Mouse (Mus musculus): Measurements from ENCODE around the gene Begain. TPM values are rescaled to one million over a fixed set of nuclear protein-coding genes. Genes with fewer than 3 reads are reported as not detected.

The Begain gene
- polyA plus RNA-seq, 1 experiment from 2014 or later = 10.6 TPM

DNA sequence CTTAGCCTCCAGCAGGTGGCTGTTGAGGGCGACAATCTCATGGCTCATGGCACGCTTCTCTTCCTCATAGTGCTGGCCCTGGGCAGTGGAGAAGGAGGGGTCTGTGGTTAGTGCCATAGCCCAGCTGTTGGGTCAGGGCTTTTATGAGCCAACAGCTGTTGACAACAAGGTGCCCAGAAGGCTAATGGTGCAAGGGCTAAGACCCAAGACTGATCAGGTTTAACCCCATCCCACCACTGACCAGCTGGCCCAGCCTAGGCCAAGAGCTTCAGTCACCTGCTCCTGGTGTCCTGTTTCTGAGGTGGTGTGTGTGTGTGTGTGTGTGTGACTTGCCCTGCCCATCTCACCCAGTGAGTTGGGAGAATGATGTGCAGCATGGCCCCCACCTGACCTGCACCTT lies 31.0 kb downstream of the Begain start:
- Histone ChIP-seq H3K9me3 (ENCODE audit: low read depth, low read length) (peaks cover 4% of the 10 kb centered on the region; the same call in 1 of the 2 replicates), H3K36me3 (ENCODE audit: insufficient read depth) (no peaks in the 10 kb centered on the region), H3K4me2 (no peak overlapping the region), H3K9ac (no peak overlapping the region), H3K4me1 (ENCODE audit: insufficient read depth) (no peaks in the 10 kb centered on the region), H3K27me3 (ENCODE audit: insufficient read depth, low read length) (peaks cover 22% of the 10 kb centered on the region), H3K4me3 (ENCODE audit: low read depth, low read length) (no peak overlapping the region), H3K27ac (ENCODE audit: low read depth) (no peak overlapping the region)
- WGBS = 74% methylated on average over 2 of the region's 2 CpGs
- ATAC-seq (ENCODE audit: insufficient read depth) (no peak), DNase-seq (no peak)
- no peak for TF ChIP-seq CTCF (IDR thresholded peaks at IDR 0.05; ENCODE audit: low read depth)

DNA sequence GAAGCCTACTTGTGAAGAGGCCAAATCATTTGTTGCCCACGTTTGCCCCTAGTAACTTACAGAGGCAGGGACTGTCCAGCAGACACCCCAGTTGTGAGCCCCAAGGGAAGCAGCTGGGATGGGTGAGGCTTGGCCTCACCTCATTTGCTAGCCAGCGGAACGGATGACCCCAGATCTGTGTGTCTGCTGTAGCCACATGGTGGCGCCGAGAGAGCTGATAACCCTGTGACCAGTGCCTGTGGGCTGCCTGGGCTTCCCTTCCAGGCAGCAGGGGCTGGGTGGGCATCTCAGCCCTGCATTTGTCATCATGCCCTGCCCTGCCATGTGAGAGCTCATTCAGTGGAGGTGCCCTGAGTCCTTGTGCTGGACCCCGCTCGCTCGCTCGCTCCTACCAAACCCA lies 44.2 kb downstream of the Begain start:
- Histone ChIP-seq H3K4me3 (ENCODE audit: low read depth, low read length) (no peak overlapping the region), H3K4me2 (no peak overlapping the region), H3K36me3 (ENCODE audit: insufficient read depth) (no peaks in the 10 kb centered on the region), H3K27ac (ENCODE audit: low read depth) (no peak overlapping the region), H3K9ac (no peak overlapping the region), H3K9me3 (ENCODE audit: low read depth, low read length) (no peaks in the 10 kb centered on the region), H3K27me3 (ENCODE audit: insufficient read depth, low read length) (no peaks in the 10 kb centered on the region), H3K4me1 (ENCODE audit: insufficient read depth) (no peaks in the 10 kb centered on the region)
- TF ChIP-seq CTCF (IDR thresholded peaks at IDR 0.05; ENCODE audit: low read depth) = peak; percentile 36
- DNase-seq (peak; percentile 15), ATAC-seq (ENCODE audit: insufficient read depth) (no peak)
- 53% methylated on average over 9 of the region's 9 CpGs for WGBS

- Histone ChIP-seq H3K27me3 (ENCODE audit: insufficient read depth, low read length) (no peaks in the 10 kb centered on the region), H3K4me1 (ENCODE audit: insufficient read depth) (no peaks in the 10 kb centered on the region), H3K4me2 (no peak overlapping the region), H3K9me3 (ENCODE audit: low read depth, low read length) (no peaks in the 10 kb centered on the region), H3K36me3 (ENCODE audit: insufficient read depth) (no peaks in the 10 kb centered on the region), H3K4me3 (ENCODE audit: low read depth, low read length) (no peak overlapping the region), H3K27ac (ENCODE audit: low read depth) (no peak overlapping the region), H3K9ac (no peak overlapping the region)
- no peak for TF ChIP-seq CTCF (IDR thresholded peaks at IDR 0.05; ENCODE audit: low read depth)
- ATAC-seq (ENCODE audit: insufficient read depth) (no peak), DNase-seq (no peak)
- 86% methylated on average over 5 of the region's 5 CpGs for WGBS
Observed at GRCm38 (mm10) chr12:109022966-109023365, 45.1 kb downstream of the Begain start.

- H3K9ac ChIP-seq = no peak overlapping the region
- TF ChIP-seq CTCF (IDR thresholded peaks at IDR 0.05; ENCODE audit: low read depth) = no peak
- no peak overlapping the region for H3K27ac ChIP-seq (ENCODE audit: low read depth)
- no peaks in the 10 kb centered on the region for H3K4me1 ChIP-seq (ENCODE audit: insufficient read depth)
- no peaks in the 10 kb centered on the region for H3K36me3 ChIP-seq (ENCODE audit: insufficient read depth)
- H3K4me2 ChIP-seq = no peak overlapping the region
- no peak overlapping the region for H3K4me3 ChIP-seq (ENCODE audit: low read depth, low read length)
- no peaks in the 10 kb centered on the region for H3K9me3 ChIP-seq (ENCODE audit: low read depth, low read length)
- DNase-seq (peak; percentile 50), ATAC-seq (ENCODE audit: insufficient read depth) (peak; percentile 41)
- no peaks in the 10 kb centered on the region for H3K27me3 ChIP-seq (ENCODE audit: insufficient read depth, low read length)
- WGBS = 66% methylated on average over 10 of the region's 10 CpGs
Observed at GRCm38 (mm10) chr12:109022181-109022691, 45.8 kb downstream of the Begain start.

DNA sequence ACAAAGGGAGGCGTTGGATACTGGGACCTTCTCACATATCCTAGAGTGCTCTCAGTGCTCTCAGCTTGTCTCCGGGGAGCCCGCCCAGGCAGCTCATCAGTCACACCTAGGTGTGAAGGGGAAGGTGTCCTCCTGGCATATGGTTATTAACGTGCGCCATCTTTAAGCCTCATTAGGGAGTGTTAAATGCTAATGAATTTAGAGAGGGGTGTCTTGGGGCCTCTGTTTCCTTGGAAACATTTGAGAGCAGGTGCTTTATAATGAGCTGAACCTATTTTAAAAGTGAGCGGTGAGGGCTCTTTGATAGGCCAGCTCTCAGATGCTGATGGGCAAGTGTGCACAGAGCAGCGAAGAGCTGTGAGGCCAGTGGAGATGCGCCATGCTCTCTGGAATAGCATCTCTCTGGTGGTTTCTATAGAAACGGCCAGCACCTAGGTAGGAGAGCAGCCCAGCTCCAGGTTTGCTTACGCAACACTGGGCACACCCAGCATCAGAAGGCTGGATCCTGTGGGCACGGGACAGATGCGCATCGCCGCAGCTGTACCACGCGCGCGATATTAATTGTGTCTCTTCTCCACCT lies 57.9 kb downstream of the Begain start:
- no peaks in the 10 kb centered on the region for H3K9me3 ChIP-seq (ENCODE audit: low read depth, low read length)
- WGBS = 74% methylated on average over 18 of the region's 18 CpGs
- no peak for TF ChIP-seq CTCF (IDR thresholded peaks at IDR 0.05; ENCODE audit: low read depth)
- H3K4me3 ChIP-seq (ENCODE audit: low read depth, low read length) = no peak overlapping the region
- H3K36me3 ChIP-seq (ENCODE audit: insufficient read depth) = no peaks in the 10 kb centered on the region
- H3K27ac ChIP-seq (ENCODE audit: low read depth) = no peak overlapping the region
- no peaks in the 10 kb centered on the region for H3K27me3 ChIP-seq (ENCODE audit: insufficient read depth, low read length)
- no peak overlapping the region for H3K4me2 ChIP-seq
- ATAC-seq (ENCODE audit: insufficient read depth) (no peak), DNase-seq (no peak)
- H3K4me1 ChIP-seq (ENCODE audit: insufficient read depth) = no peaks in the 10 kb centered on the region
- H3K9ac ChIP-seq = no peak overlapping the region

GRCm38 (mm10) chr12:109002978-109003377 lies 65.0 kb downstream of the Begain start:
- no peak overlapping the region for H3K9ac ChIP-seq
- no peaks in the 10 kb centered on the region for H3K4me1 ChIP-seq (ENCODE audit: insufficient read depth)
- no peaks in the 10 kb centered on the region for H3K27me3 ChIP-seq (ENCODE audit: insufficient read depth, low read length)
- 58% methylated on average over 7 of the region's 7 CpGs for WGBS
- H3K4me2 ChIP-seq = no peak overlapping the region
- DNase-seq (no peak), ATAC-seq (ENCODE audit: insufficient read depth) (no peak)
- no peaks in the 10 kb centered on the region for H3K36me3 ChIP-seq (ENCODE audit: insufficient read depth)
- H3K9me3 ChIP-seq (ENCODE audit: low read depth, low read length) = no peaks in the 10 kb centered on the region
- no peak overlapping the region for H3K4me3 ChIP-seq (ENCODE audit: low read depth, low read length)
- H3K27ac ChIP-seq (ENCODE audit: low read depth) = no peak overlapping the region
- TF ChIP-seq CTCF (IDR thresholded peaks at IDR 0.05; ENCODE audit: low read depth) = no peak

GRCm38 (mm10) chr12:108997249-108997648 lies 70.8 kb downstream of the Begain start:
- no peaks in the 10 kb centered on the region for H3K9me3 ChIP-seq (ENCODE audit: low read depth, low read length)
- DNase-seq = no peak
- H3K4me2 ChIP-seq = no peak overlapping the region
- H3K27me3 ChIP-seq (ENCODE audit: insufficient read depth, low read length) = no peaks in the 10 kb centered on the region; the same call in 1 of the 2 replicates
- no peaks in the 10 kb centered on the region for H3K36me3 ChIP-seq (ENCODE audit: insufficient read depth)
- no peaks in the 10 kb centered on the region for H3K4me1 ChIP-seq (ENCODE audit: insufficient read depth)
- WGBS = 75% methylated on average over 8 of the region's 8 CpGs
- no peak overlapping the region for H3K9ac ChIP-seq
- no peak for TF ChIP-seq CTCF (IDR thresholded peaks at IDR 0.05; ENCODE audit: low read depth)
- no peak for ATAC-seq (ENCODE audit: insufficient read depth)
- no peak overlapping the region for H3K4me3 ChIP-seq (ENCODE audit: low read depth, low read length)
- no peak overlapping the region for H3K27ac ChIP-seq (ENCODE audit: low read depth)

All from lung, embryonic 14.5 days (tissue).